Mouse (Mus musculus): Measurements from ENCODE around the gene Wasl. TPM values are rescaled to one million over a fixed set of nuclear protein-coding genes. Genes with fewer than 3 reads are reported as not detected.

Gene Wasl
- 52.1 and 56.4 TPM in 2 replicates for polyA plus RNA-seq (2014; fragmentation: Nextera tagmentation; extraction: Ambion mirVana)

- 1% methylated on average over 54 of the region's 63 CpGs for WGBS
- peak; percentile 98 for DNase-seq (ENCODE audit: low spot score)
- peak within 1 kb of the TSS; percentile 95 for H3K9ac ChIP-seq (ENCODE audit: low read length)
- peak within 1 kb of the TSS; percentile 86 for H3K4me2 ChIP-seq (ENCODE audit: low read depth, severe bottlenecking)
- no peaks in the 10 kb centered on the region for H3K27me3 ChIP-seq (ENCODE audit: control insufficient read depth, insufficient read depth, low read length)
- peak within 1 kb of the TSS; percentile 94 for H3K4me3 ChIP-seq (ENCODE audit: low read depth, low read length)
- ATAC-seq (ENCODE audit: insufficient number of reproducible peaks, low FRiP score, low TSS enrichment, low read depth) = peak; percentile 99
- H3K4me1 ChIP-seq (ENCODE audit: control insufficient read depth, insufficient read depth, low read length) = peaks cover 2% of the 10 kb centered on the region; the same call in 1 of the 2 replicates
- H3K36me3 ChIP-seq (ENCODE audit: control insufficient read depth, insufficient read depth, low read length) = no peaks in the 10 kb centered on the region
- H3K27ac ChIP-seq (replicated peaks; ENCODE audit: low read depth, low read length) = peak within 1 kb of the TSS; percentile 90
- H3K9me3 ChIP-seq (ENCODE audit: control insufficient read depth, low read length) = no peaks in the 10 kb centered on the region
These were observed at the start of gene Wasl for GRCm38 (mm10) chr6:24664867-24665458. TSS of gene Wasl (minus strand) at chr6:24665009.

- H3K4me3 ChIP-seq (ENCODE audit: low read depth, low read length) = no peak overlapping the region
- no peaks in the 10 kb centered on the region for H3K9me3 ChIP-seq (ENCODE audit: control insufficient read depth, low read length)
- no peak overlapping the region for H3K27ac ChIP-seq (replicated peaks; ENCODE audit: low read depth, low read length)
- ATAC-seq (ENCODE audit: insufficient number of reproducible peaks, low FRiP score, low TSS enrichment, low read depth) (no peak), DNase-seq (ENCODE audit: low spot score) (no peak)
- H3K9ac ChIP-seq (ENCODE audit: low read length) = no peak overlapping the region
- H3K27me3 ChIP-seq (ENCODE audit: control insufficient read depth, insufficient read depth, low read length) = no peaks in the 10 kb centered on the region
- H3K4me2 ChIP-seq (ENCODE audit: low read depth, severe bottlenecking) = no peak overlapping the region
- no peaks in the 10 kb centered on the region for H3K36me3 ChIP-seq (ENCODE audit: control insufficient read depth, insufficient read depth, low read length)
- H3K4me1 ChIP-seq (ENCODE audit: control insufficient read depth, insufficient read depth, low read length) = no peaks in the 10 kb centered on the region
- 75% methylated on average over 2 of the region's 2 CpGs for WGBS
These were observed 42.7 kb upstream of the Wasl start for GRCm38 (mm10) chr6:24707499-24707898.

DNA sequence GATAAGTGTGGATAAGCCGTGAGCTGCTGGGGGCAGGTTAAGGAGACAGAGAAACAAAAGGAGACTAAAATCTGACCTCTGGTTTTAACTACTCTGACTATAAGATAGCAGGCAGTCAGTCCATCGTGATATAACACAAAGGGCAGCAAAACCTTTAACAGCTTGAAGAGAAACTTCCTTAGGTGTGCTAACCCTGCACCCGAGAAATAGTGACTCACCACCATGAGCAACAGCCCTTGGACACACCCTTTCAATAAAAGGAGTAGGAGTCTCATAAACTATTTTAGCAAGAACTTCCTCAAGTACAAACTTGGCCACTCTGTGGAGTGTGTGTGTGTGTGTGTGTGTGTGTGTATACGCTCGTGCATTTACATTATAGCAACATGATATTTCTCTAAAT is 42.3 kb upstream of the Wasl start:
- WGBS = 87% methylated on average over 5 of the region's 5 CpGs
- no peak overlapping the region for H3K27ac ChIP-seq (replicated peaks; ENCODE audit: low read depth, low read length)
- no peaks in the 10 kb centered on the region for H3K9me3 ChIP-seq (ENCODE audit: control insufficient read depth, low read length)

GRCm38 (mm10) chr6:24697216-24697615 is 32.4 kb upstream of the Wasl start:
- Histone ChIP-seq H3K27ac (replicated peaks; ENCODE audit: low read depth, low read length) (no peak overlapping the region), H3K4me3 (ENCODE audit: low read depth, low read length) (no peak overlapping the region), H3K9ac (ENCODE audit: low read length) (no peak overlapping the region), H3K36me3 (ENCODE audit: control insufficient read depth, insufficient read depth, low read length) (no peaks in the 10 kb centered on the region), H3K4me1 (ENCODE audit: control insufficient read depth, insufficient read depth, low read length) (no peaks in the 10 kb centered on the region), H3K4me2 (ENCODE audit: low read depth, severe bottlenecking) (no peak overlapping the region), H3K27me3 (ENCODE audit: control insufficient read depth, insufficient read depth, low read length) (no peaks in the 10 kb centered on the region), H3K9me3 (ENCODE audit: control insufficient read depth, low read length) (no peaks in the 10 kb centered on the region)
- no peak for ATAC-seq (ENCODE audit: insufficient number of reproducible peaks, low FRiP score, low TSS enrichment, low read depth)
- WGBS = 91% methylated on average over 5 of the region's 5 CpGs
- DNase-seq (ENCODE audit: low spot score) = no peak

More for the DNA sequence above, 42.3 kb upstream of the Wasl start:
- Histone ChIP-seq H3K4me3 (ENCODE audit: low read depth, low read length) (no peak overlapping the region), H3K4me1 (ENCODE audit: control insufficient read depth, insufficient read depth, low read length) (no peaks in the 10 kb centered on the region), H3K4me2 (ENCODE audit: low read depth, severe bottlenecking) (no peak overlapping the region), H3K27me3 (ENCODE audit: control insufficient read depth, insufficient read depth, low read length) (no peaks in the 10 kb centered on the region), H3K36me3 (ENCODE audit: control insufficient read depth, insufficient read depth, low read length) (no peaks in the 10 kb centered on the region), H3K9ac (ENCODE audit: low read length) (no peak overlapping the region)
- ATAC-seq (ENCODE audit: insufficient number of reproducible peaks, low FRiP score, low TSS enrichment, low read depth) (no peak), DNase-seq (ENCODE audit: low spot score) (no peak)

- DNase-seq (ENCODE audit: low spot score) = no peak
- no peaks in the 10 kb centered on the region for H3K27me3 ChIP-seq (ENCODE audit: control insufficient read depth, insufficient read depth, low read length)
- no peaks in the 10 kb centered on the region for H3K4me1 ChIP-seq (ENCODE audit: control insufficient read depth, insufficient read depth, low read length)
- H3K36me3 ChIP-seq (ENCODE audit: control insufficient read depth, insufficient read depth, low read length) = no peaks in the 10 kb centered on the region
- no peak overlapping the region for H3K4me2 ChIP-seq (ENCODE audit: low read depth, severe bottlenecking)
- H3K9me3 ChIP-seq (ENCODE audit: control insufficient read depth, low read length) = no peaks in the 10 kb centered on the region
- no peak overlapping the region for H3K4me3 ChIP-seq (ENCODE audit: low read depth, low read length)
- H3K9ac ChIP-seq (ENCODE audit: low read length) = no peak overlapping the region
- WGBS = 85% methylated on average over 4 of the region's 4 CpGs
- H3K27ac ChIP-seq (replicated peaks; ENCODE audit: low read depth, low read length) = no peak overlapping the region
- no peak for ATAC-seq (ENCODE audit: insufficient number of reproducible peaks, low FRiP score, low TSS enrichment, low read depth)
These were observed 31.3 kb upstream of the Wasl start for GRCm38 (mm10) chr6:24696117-24696516.

- no peak for DNase-seq (ENCODE audit: low spot score)
- no peaks in the 10 kb centered on the region for H3K4me1 ChIP-seq (ENCODE audit: control insufficient read depth, insufficient read depth, low read length)
- H3K36me3 ChIP-seq (ENCODE audit: control insufficient read depth, insufficient read depth, low read length) = no peaks in the 10 kb centered on the region
- ATAC-seq (ENCODE audit: insufficient number of reproducible peaks, low FRiP score, low TSS enrichment, low read depth) = no peak
- no peak overlapping the region for H3K4me3 ChIP-seq (ENCODE audit: low read depth, low read length)
- no peak overlapping the region for H3K4me2 ChIP-seq (ENCODE audit: low read depth, severe bottlenecking)
- 84% methylated on average over 11 of the region's 11 CpGs for WGBS
- no peak overlapping the region for H3K27ac ChIP-seq (replicated peaks; ENCODE audit: low read depth, low read length)
- H3K27me3 ChIP-seq (ENCODE audit: control insufficient read depth, insufficient read depth, low read length) = no peaks in the 10 kb centered on the region
- H3K9me3 ChIP-seq (ENCODE audit: control insufficient read depth, low read length) = no peaks in the 10 kb centered on the region
- H3K9ac ChIP-seq (ENCODE audit: low read length) = no peak overlapping the region
These were observed 29.9 kb upstream of the Wasl start for GRCm38 (mm10) chr6:24694455-24695410.

DNA sequence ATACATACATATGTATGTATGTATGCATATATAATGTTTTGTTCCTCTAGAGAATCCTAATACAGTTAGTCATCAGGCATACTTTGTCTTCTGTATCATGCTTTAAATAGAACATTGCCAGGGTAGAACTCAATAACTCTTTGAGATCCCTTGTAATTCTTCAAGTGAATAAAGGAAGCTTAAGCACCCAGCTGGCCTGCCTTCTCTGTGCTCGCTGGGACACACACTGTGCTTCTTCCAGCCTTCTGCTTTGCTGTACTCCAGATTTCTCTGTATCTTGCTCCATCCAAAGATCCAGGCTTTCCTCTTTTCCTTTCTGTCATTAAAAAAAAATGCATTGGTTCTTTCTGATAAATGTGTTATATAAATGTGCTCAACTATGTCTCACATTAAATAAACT is 23.1 kb upstream of the Wasl start:
- H3K27me3 ChIP-seq (ENCODE audit: control insufficient read depth, insufficient read depth, low read length) = no peaks in the 10 kb centered on the region
- H3K9me3 ChIP-seq (ENCODE audit: control insufficient read depth, low read length) = no peaks in the 10 kb centered on the region
- 59% methylated on average over 1 of the region's 1 CpGs for WGBS
- DNase-seq (ENCODE audit: low spot score) (no peak), ATAC-seq (ENCODE audit: insufficient number of reproducible peaks, low FRiP score, low TSS enrichment, low read depth) (no peak)
- no peak overlapping the region for H3K4me2 ChIP-seq (ENCODE audit: low read depth, severe bottlenecking)
- no peak overlapping the region for H3K9ac ChIP-seq (ENCODE audit: low read length)
- H3K27ac ChIP-seq (replicated peaks; ENCODE audit: low read depth, low read length) = no peak overlapping the region
- no peaks in the 10 kb centered on the region for H3K4me1 ChIP-seq (ENCODE audit: control insufficient read depth, insufficient read depth, low read length)
- no peak overlapping the region for H3K4me3 ChIP-seq (ENCODE audit: low read depth, low read length)
- H3K36me3 ChIP-seq (ENCODE audit: control insufficient read depth, insufficient read depth, low read length) = no peaks in the 10 kb centered on the region

DNA sequence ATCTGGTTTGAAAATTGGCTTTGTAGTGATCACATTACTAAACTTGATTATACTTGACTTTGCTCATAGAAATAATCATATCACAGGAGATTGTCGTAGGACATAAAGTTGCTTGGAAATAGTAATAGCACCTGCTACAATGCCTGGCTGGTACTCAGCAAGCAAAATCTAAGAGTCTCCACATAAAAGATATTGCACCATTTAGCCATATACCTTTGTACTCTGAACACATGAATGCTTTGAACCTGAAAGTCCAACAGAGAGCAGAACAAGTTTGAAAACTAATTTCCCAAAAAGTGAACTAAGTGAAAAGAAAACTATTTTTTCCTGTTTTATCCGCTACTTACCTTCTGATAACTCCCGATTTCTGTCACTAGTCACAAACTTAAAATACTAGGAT is 18.3 kb upstream of the Wasl start:
- ATAC-seq (ENCODE audit: insufficient number of reproducible peaks, low FRiP score, low TSS enrichment, low read depth) (no peak), DNase-seq (ENCODE audit: low spot score) (no peak)
- Histone ChIP-seq H3K9ac (ENCODE audit: low read length) (no peak overlapping the region), H3K36me3 (ENCODE audit: control insufficient read depth, insufficient read depth, low read length) (no peaks in the 10 kb centered on the region), H3K4me2 (ENCODE audit: low read depth, severe bottlenecking) (no peak overlapping the region), H3K4me3 (ENCODE audit: low read depth, low read length) (no peak overlapping the region), H3K27ac (replicated peaks; ENCODE audit: low read depth, low read length) (no peak overlapping the region), H3K4me1 (ENCODE audit: control insufficient read depth, insufficient read depth, low read length) (no peaks in the 10 kb centered on the region), H3K9me3 (ENCODE audit: control insufficient read depth, low read length) (no peaks in the 10 kb centered on the region), H3K27me3 (ENCODE audit: control insufficient read depth, insufficient read depth, low read length) (no peaks in the 10 kb centered on the region)
- WGBS = 94% methylated on average over 3 of the region's 3 CpGs
